Mouse (Mus musculus) embryonic facial prominence, embryonic 14.5 days (tissue): ENCODE data around the gene Gm9821. TPM values are rescaled to one million over a fixed set of nuclear protein-coding genes. Genes with fewer than 3 reads are reported as not detected.

Source experiments
- ATAC-seq: fragments of 200-750 bp; cut with Nextera tagmentation; 2 replicates; pipeline ENCODE4 v1.8.0; 2017; ENCODE audit warnings: low read depth, moderate number of reproducible peaks, moderate TSS enrichment
- DNase-seq: peaks from one replicate; pipeline ENCODE4 v3.0.0-alpha.2; 2015; ENCODE audit warnings: low spot score
- H3K27ac ChIP-seq: fragments of 300-500 bp; sonication (generic); replicated peaks from 2 replicates; pipeline ENCODE4 v1.5.1; 2014; ENCODE audit warnings: low read depth, mild to moderate bottlenecking, low read length, moderate library complexity
- H3K27me3 ChIP-seq: fragments of 300-500 bp; sonication (generic); replicated peaks from 2 replicates; pipeline ENCODE4 v1.6.1; 2014; ENCODE audit warnings: low read length; ENCODE audit not compliant: control insufficient read depth, insufficient read depth
- H3K36me3 ChIP-seq: fragments of 300-500 bp; sonication (generic); 2 replicates; pipeline ENCODE4 v1.6.1; 2014; ENCODE audit warnings: low read length, mixed read lengths; ENCODE audit not compliant: control insufficient read depth, insufficient read depth
- H3K4me1 ChIP-seq: fragments of 300-500 bp; sonication (generic); 2 replicates; pipeline ENCODE4 v1.6.1; 2014; ENCODE audit warnings: antibody characterized with exemption, low read length; ENCODE audit not compliant: control insufficient read depth, insufficient read depth
- H3K4me2 ChIP-seq: fragments of 300-500 bp; sonication (generic); 2 replicates; pipeline ENCODE4 v1.6.1; 2014; ENCODE audit warnings: low read depth, mild to moderate bottlenecking, low read length, moderate library complexity, mixed read lengths
- H3K4me3 ChIP-seq: fragments of 300-500 bp; sonication (generic); 2 replicates; pipeline ENCODE4 v1.5.1; 2014; ENCODE audit warnings: low read depth, mild to moderate bottlenecking, low read length
- H3K9ac ChIP-seq: fragments of 300-500 bp; sonication (generic); 2 replicates; pipeline ENCODE4 v1.6.1; 2014; ENCODE audit warnings: low read depth, mild to moderate bottlenecking, low read length, moderate library complexity, mixed read lengths
- H3K9me3 ChIP-seq: fragments of 300-500 bp; sonication (generic); 2 replicates; pipeline ENCODE4 v1.6.1; 2016; ENCODE audit warnings: low read length; ENCODE audit not compliant: control insufficient read depth
- WGBS: fragments of 180-500 bp; shearing (Covaris S2); extraction: QIAGEN DNeasy Blood & Tissue Kit; methylation state at CpG from one replicate; pipeline ENCODE4 v1.1.7; 2014; 5-methylcytosine and 5-hydroxymethylcytosine counted together
- polyA plus RNA-seq: library from polyadenylated mRNA; unstranded; fragments of >200 nt; fragmentation: Nextera tagmentation; extraction: Ambion mirVana; gene quantifications from 2 replicates; pipeline ENCODE4 v1.2.1, GENCODE M21; 2014

Gm9821 gene
- polyA plus RNA-seq, 1 experiment from 2014 or later, result 0.70 TPM

DNA sequence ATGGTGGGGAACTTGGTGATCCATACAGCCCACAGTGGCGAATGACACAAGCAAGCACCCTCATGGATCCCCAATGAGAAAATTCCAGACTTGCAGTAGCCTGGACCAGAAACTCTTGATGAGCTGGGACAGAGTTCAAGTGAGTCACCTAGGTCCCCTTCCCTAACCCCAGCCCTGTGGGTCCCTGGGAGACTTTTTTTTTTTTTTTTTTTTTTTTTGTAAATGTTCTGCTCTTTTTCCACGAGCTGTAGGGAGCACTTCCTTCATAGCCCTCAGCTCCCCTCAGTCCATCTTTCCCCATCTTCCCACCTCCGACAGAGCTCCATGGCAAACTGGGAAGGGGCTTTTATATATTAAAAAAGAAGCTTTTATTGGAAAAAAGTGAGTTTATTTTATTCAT lies 16.0 kb upstream of the Gm9821 start:
- no peak for DNase-seq
- ATAC-seq, result no peak
- Histone ChIP-seq H3K36me3 (peaks cover 20% of the 10 kb centered on the region; the same call in 1 of the 2 replicates), H3K4me3 (peak overlapping the region; percentile 71), H3K9ac (peak overlapping the region; percentile 97; the same call in 1 of the 2 replicates), H3K27ac (no peak overlapping the region), H3K4me1 (peaks cover 14% of the 10 kb centered on the region), H3K27me3 (peaks cover 4% of the 10 kb centered on the region; the same call in 1 of the 2 replicates), H3K9me3 (no peaks in the 10 kb centered on the region), H3K4me2 (peak overlapping the region; percentile 58)
- WGBS, result 57% methylated on average over 3 of the region's 3 CpGs

DNA sequence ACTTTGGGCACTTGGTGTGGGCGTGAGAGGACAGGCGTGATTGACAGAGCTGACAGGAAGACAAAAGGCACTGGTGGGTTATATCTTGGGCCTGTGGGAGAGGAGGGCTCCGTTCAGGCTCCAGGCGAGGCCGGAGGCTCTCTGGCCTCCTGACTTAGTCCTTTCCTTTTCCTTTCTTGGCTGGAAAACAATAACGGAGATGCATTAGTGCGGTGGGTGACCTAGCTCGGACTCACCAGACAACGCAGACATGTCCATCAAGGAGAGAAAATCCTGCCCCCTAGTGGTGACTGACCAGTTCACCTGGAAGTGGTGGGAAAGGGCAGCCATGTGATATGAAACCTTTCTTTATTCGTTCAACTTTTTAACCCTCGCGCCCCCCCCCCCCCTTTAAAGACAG lies 15.6 kb upstream of the Gm9821 start:
- Histone ChIP-seq H3K4me3 (peak overlapping the region; percentile 71), H3K4me1 (peaks cover 14% of the 10 kb centered on the region), H3K4me2 (peak overlapping the region; percentile 58), H3K9me3 (no peaks in the 10 kb centered on the region), H3K36me3 (peaks cover 24% of the 10 kb centered on the region; the same call in 1 of the 2 replicates), H3K9ac (peak overlapping the region; percentile 97), H3K27ac (no peak overlapping the region), H3K27me3 (no peaks in the 10 kb centered on the region)
- 8% methylated on average over 11 of the region's 12 CpGs for WGBS
- ATAC-seq, result no peak
- DNase-seq, result peak; percentile 90

DNA sequence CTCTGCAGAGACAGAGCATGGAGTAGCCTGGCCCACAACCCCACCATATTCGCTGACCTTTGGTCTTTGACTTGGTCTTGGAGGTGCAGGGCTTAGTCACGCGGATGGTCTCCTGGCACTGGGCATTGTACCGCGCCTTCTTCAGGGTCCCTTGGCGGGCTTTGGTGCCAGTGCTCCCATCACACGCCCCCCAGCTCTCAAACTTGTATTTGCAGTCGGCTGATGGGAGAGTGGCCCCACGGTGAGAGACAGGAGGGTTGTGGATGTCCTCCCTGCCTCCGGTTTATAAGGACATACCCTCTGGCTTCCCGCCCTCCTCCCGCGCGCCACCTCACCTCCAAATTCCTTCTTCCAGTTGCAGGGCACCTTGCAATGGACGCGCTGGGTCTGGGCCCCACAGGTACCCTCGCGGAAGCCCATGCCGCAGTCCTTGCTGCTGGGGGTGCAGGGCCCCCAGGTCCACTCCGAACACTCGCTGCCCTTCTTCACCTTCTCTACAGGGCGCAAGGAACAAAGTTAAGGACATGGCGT lies 14.7 kb upstream of the Gm9821 start:
- H3K4me2 ChIP-seq, result peak overlapping the region; percentile 58
- no peak for DNase-seq
- H3K9ac ChIP-seq, result peak overlapping the region; percentile 97
- H3K9me3 ChIP-seq, result no peaks in the 10 kb centered on the region
- ATAC-seq, result no peak
- 2% methylated on average over 23 of the region's 23 CpGs for WGBS
- peak overlapping the region; percentile 71 for H3K4me3 ChIP-seq
- no peaks in the 10 kb centered on the region for H3K27me3 ChIP-seq
- peaks cover 14% of the 10 kb centered on the region for H3K4me1 ChIP-seq
- H3K36me3 ChIP-seq, result peaks cover 33% of the 10 kb centered on the region
- H3K27ac ChIP-seq, result peak overlapping the region; percentile 98

DNA sequence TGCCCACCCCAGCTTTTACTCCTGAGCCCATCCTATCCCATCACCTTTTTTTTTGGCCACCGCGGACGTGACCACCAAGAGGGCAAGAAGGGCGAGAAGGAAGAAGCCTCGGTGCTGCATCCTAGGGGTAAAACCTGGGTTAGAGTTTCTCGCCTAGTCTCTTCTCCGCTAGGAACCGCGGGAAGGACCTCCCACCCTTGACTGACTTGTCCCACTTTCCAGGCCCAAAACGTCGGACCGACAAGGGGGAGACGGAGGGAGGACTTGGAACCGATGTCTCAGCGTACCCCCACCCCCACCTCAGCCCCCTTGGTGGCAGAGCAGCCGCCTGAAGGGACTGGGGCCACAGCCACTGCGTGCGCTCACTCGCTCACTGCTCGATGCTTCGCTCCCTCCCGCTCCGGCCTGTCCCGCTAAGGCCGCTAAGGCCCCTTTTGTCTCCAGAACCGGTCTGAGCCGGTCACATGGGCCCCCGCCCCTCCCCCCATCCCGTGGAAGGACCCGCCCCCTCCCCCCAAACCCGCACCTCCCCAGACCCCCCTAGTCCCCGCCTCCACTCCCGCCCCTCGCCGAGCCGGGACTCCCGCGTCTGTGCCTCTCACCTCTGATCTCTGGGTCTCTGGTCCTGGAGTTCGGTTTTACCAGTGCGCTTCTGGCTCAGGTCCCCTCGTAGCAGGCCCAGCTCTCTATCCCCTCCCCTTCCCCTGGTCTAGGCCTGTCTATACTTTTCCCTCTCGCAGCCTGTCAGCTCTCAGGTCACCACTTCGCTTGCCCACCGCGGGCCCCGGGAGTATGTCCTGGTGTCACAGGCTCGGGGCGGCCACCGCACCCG lies 14.0 kb upstream of the Gm9821 start:
- WGBS, result under 1% methylated on average over 32 of the region's 50 CpGs
- peak; percentile 82 for ATAC-seq
- peak overlapping the region; percentile 97 for H3K9ac ChIP-seq
- H3K4me2 ChIP-seq, result peak overlapping the region; percentile 58
- H3K27ac ChIP-seq, result peak overlapping the region; percentile 98
- H3K4me3 ChIP-seq, result peak overlapping the region; percentile 71
- H3K4me1 ChIP-seq, result peaks cover 14% of the 10 kb centered on the region
- H3K9me3 ChIP-seq, result no peaks in the 10 kb centered on the region
- peaks cover 40% of the 10 kb centered on the region for H3K36me3 ChIP-seq
- DNase-seq, result peak; percentile 92
- no peaks in the 10 kb centered on the region for H3K27me3 ChIP-seq

DNA sequence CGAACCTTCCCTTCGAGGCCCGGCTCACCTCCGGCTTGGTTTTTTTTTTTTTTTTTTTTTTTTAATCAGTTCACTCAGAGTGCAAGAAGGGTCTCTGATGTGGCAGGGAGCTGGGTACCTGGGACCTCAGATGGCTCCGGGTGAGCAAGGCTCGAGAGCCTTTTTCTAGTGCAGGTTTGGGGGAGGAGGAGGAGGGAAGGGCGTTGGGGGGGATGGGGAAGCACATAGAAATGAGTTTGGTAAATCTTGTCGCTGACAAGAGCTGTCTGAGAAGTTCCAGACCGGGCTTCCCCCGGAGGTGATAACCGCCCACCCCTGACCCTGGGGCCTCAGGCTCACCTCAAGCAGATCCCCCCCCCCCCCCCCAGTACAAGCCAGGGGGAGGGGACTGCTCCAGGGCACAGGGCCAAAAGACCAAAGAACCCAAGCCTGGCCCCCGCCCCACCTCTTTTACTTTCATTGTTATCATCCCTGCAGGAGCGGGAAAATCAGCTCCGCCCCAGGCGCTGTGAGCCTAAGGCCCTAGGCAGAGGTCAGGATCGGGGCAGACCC lies 13.3 kb upstream of the Gm9821 start, which contains the start of gene Mdk:
Gene Mdk (minus strand): TSS at position 138 of the 552 bp plus-strand sequence.
- H3K4me3 ChIP-seq, result peak within 1 kb of the TSS; percentile 71
- peak within 1 kb of the TSS; percentile 97 for H3K9ac ChIP-seq
- WGBS, result 7% methylated on average over 16 of the region's 16 CpGs
- peaks cover 47% of the 10 kb centered on the region for H3K36me3 ChIP-seq
- H3K4me1 ChIP-seq, result peaks cover 14% of the 10 kb centered on the region
- H3K27ac ChIP-seq, result peak within 1 kb of the TSS; percentile 98
- peak within 1 kb of the TSS; percentile 58 for H3K4me2 ChIP-seq
- DNase-seq (peak; percentile 48), ATAC-seq (no peak)
- H3K27me3 ChIP-seq, result no peaks in the 10 kb centered on the region
- H3K9me3 ChIP-seq, result no peaks in the 10 kb centered on the region

DNA sequence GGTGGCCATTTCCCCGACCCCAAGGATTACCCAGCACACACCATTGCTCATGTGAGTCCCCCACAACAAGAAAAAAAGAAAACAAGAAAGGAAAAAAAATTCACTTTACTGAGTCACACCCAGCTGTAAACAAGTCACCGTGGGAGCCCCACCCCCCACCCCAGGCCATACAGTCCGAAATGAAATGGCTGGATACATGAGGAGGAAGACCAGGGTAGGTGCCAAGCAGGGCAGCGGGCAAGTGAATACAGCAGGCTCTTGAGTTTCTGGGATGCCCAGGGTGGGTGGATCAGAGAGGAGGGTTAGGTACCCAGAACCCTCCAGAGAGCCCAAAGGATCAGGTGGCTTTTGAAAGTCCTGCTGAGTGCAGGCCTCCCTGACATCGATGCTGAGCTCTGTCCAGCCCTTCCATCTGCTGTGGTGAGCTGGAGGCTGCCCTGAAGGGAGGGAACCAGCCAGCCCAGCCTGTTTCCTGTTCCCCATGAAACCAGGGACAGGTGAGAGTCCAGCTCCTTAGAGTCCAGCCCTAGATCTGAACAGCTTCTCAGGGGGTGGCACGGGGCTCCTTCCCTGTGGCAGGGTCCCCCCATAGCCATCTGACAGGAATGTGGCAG lies 12.7 kb upstream of the Gm9821 start:
- DNase-seq (no peak), ATAC-seq (no peak)
- peaks cover 14% of the 10 kb centered on the region for H3K4me1 ChIP-seq
- no peaks in the 10 kb centered on the region for H3K9me3 ChIP-seq
- peak overlapping the region; percentile 98; the same call in 1 of the 2 replicates for H3K27ac ChIP-seq
- peak overlapping the region; percentile 58; the same call in 1 of the 2 replicates for H3K4me2 ChIP-seq
- no peaks in the 10 kb centered on the region for H3K27me3 ChIP-seq
- WGBS, result 17% methylated on average over 6 of the region's 6 CpGs
- peaks cover 53% of the 10 kb centered on the region for H3K36me3 ChIP-seq
- no peak overlapping the region for H3K4me3 ChIP-seq
- 0 out of 2 replicates have a peak overlapping the region, but pooled peaks have one; percentile 97 for H3K9ac ChIP-seq

DNA sequence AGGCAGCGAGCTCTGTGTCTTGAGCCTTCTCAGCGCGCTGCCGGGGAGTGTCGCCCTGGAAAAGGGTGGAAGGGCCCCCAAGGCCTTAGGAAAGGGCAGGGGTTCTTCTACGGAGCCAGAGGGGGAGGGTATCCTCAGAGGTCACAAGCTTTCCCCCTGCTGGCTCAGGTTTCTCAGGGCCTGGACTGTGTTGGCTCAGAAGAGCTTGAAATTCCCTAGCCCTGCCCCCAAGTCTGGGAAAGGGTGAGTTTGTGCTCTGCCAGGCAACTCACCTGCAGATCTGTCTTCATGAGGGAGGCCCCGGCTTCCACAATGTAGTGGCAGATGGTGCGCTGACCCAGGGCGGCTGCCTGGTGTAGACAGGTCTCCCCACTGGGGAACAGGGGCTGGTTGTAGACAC lies 12.0 kb upstream of the Gm9821 start:
- no peak overlapping the region for H3K4me3 ChIP-seq
- no peak overlapping the region for H3K27ac ChIP-seq
- H3K36me3 ChIP-seq, result peaks cover 59% of the 10 kb centered on the region
- DNase-seq (no peak), ATAC-seq (no peak)
- 37% methylated on average over 8 of the region's 9 CpGs for WGBS
- no peaks in the 10 kb centered on the region for H3K9me3 ChIP-seq
- H3K9ac ChIP-seq, result no peak overlapping the region
- H3K4me2 ChIP-seq, result no peak overlapping the region
- H3K4me1 ChIP-seq, result peaks cover 14% of the 10 kb centered on the region
- no peaks in the 10 kb centered on the region for H3K27me3 ChIP-seq

DNA sequence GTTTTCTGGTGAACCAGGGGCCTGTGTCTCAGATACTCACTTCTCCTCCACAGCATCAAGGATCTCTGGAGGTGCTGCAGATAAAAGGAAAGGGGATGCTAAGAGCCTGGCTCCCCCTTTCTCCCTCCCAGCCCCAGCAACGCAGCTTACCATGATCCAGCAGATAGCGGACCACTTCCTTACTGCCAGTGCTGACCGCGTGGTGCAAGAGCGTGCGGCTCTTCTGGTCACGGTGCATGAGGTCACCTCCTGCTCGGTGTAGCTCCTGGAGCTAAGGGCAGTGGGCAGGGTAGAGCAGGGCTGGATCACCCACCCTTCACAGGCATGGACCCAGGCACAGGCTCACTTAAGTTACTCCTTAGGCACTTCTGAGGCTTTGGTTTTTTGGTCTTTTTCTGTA lies 11.5 kb upstream of the Gm9821 start:
- no peaks in the 10 kb centered on the region for H3K9me3 ChIP-seq
- H3K4me1 ChIP-seq, result peaks cover 14% of the 10 kb centered on the region
- no peak overlapping the region for H3K4me2 ChIP-seq
- no peak overlapping the region for H3K27ac ChIP-seq
- no peaks in the 10 kb centered on the region for H3K27me3 ChIP-seq
- WGBS, result 60% methylated on average over 7 of the region's 8 CpGs
- DNase-seq (no peak), ATAC-seq (no peak)
- no peak overlapping the region for H3K9ac ChIP-seq
- no peak overlapping the region for H3K4me3 ChIP-seq
- peaks cover 64% of the 10 kb centered on the region for H3K36me3 ChIP-seq
